Comparison of ENCODE assay signal across 10 mouse cellular contexts in the genomic region with DNA sequence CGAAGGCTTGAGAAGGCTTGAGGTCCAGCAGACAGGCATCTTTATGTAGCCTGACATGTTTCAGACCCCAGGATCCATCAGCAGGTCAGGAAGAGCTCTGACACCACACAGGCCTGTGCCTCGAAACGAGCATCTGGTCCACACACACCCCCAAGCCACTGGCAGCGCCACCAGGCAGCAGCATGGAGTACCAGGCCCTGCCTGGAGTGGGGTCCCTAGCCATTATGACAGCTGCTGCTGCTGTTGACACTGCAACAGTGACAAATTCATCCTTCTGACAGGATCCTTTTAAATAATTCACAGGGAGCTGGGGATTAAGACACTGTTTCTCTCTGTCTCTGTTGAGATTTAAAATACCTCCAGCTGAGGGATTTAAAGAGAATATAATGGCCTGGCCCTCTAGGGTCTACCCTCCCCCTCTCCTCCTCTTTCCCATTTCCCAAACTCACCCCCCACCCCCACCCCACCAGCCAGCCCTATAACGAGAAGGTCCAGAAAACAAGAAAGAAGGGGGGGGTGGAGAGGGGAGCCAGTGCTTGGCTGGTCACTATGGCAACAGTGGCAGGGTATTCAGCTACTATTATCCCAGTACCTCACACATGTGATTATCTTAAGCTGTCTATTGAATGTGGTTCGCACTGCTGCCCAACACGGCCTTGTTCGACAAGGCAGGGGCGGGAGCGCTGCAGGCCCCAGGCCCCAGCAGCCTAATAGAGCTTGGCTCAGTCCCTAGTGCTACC.
DNase-seq lines count a peak whose midpoint lies in the region; ATAC-seq and TF ChIP-seq lines count a peak whose summit lies in the region.
"Had no signal": no experiment of that assay in that cellular context is flagged by ENCODE, and none has a peak within 500 bp of the region (broad histone marks: within the 10 kb centered on the region; RNA-seq: fewer than 3 reads in every experiment).

No protein-coding gene starts in this region.

- no peak for ATAC-seq in G1E (ENCODE audit: extremely low read depth, insufficient number of reproducible peaks, low FRiP score, poor library complexity, severe bottlenecking)
- ATAC-seq in forebrain, embryonic 14.5 days = peak; percentile 96
- peak; percentile 64 for ATAC-seq in limb, embryonic 13.5 days (ENCODE audit: low FRiP score, low read depth)
- ATAC-seq: intestine, embryonic 15.5 days had no signal

- H3K4me3 ChIP-seq in G1E (ENCODE audit: low read depth, low read length) = peak overlapping the region; percentile 2; the same call in 1 of the 2 replicates
- no peak overlapping the region for H3K4me3 ChIP-seq in forebrain, embryonic 14.5 days (ENCODE audit: low read depth, low read length)
- no peak overlapping the region for H3K4me3 ChIP-seq in limb, embryonic 13.5 days
- H3K4me3 ChIP-seq: intestine, embryonic 15.5 days had no signal

- H3K4me1 ChIP-seq in G1E (ENCODE audit: insufficient read depth, low read depth, low read length) = no peaks in the 10 kb centered on the region
- H3K4me1 ChIP-seq in forebrain, embryonic 14.5 days (ENCODE audit: control insufficient read depth, insufficient read depth, low read length) = peaks cover 36% of the 10 kb centered on the region
- peaks cover 7% of the 10 kb centered on the region; the same call in 1 of the 2 replicates for H3K4me1 ChIP-seq in limb, embryonic 13.5 days
- H3K4me1 ChIP-seq: intestine, embryonic 15.5 days had no signal

- peaks cover 74% of the 10 kb centered on the region for H3K9me3 ChIP-seq in G1E (replicated peaks)
- no peaks in the 10 kb centered on the region for H3K9me3 ChIP-seq in forebrain, embryonic 14.5 days (replicated peaks; ENCODE audit: control insufficient read depth, low read length)
- no peaks in the 10 kb centered on the region for H3K9me3 ChIP-seq in limb, embryonic 13.5 days
- H3K9me3 ChIP-seq: intestine, embryonic 15.5 days had no signal

- H3K9ac ChIP-seq in forebrain, embryonic 14.5 days (ENCODE audit: low read length) = peak overlapping the region; percentile 13; the same call in 1 of the 2 replicates
- no peak overlapping the region for H3K9ac ChIP-seq in limb, embryonic 13.5 days
- H3K9ac ChIP-seq: intestine, embryonic 15.5 days; liver, embryonic 14.5 days had no signal

- 2% methylated on average over 9 of the region's 10 CpGs for WGBS in forebrain, embryonic 14.5 days
- 32% methylated on average over 10 of the region's 10 CpGs for WGBS in limb, embryonic 13.5 days

- H3K27ac ChIP-seq in forebrain, embryonic 14.5 days (ENCODE audit: low read depth, low read length) = peak overlapping the region; percentile 81
- H3K27ac ChIP-seq in limb, embryonic 13.5 days = no peak overlapping the region
- H3K27ac ChIP-seq: intestine, embryonic 15.5 days; liver, embryonic 14.5 days had no signal

- H3K27me3 ChIP-seq in G1E (ENCODE audit: insufficient read depth, low read length) = no peaks in the 10 kb centered on the region
- H3K27me3 ChIP-seq in forebrain, embryonic 14.5 days (replicated peaks; ENCODE audit: control insufficient read depth, insufficient read depth, low read length) = no peaks in the 10 kb centered on the region
- H3K27me3 ChIP-seq in limb, embryonic 13.5 days = no peaks in the 10 kb centered on the region
- H3K27me3 ChIP-seq: intestine, embryonic 15.5 days had no signal

- H3K4me2 ChIP-seq in forebrain, embryonic 14.5 days (ENCODE audit: low read length) = no peak overlapping the region
- no peak overlapping the region for H3K4me2 ChIP-seq in limb, embryonic 13.5 days (replicated peaks)
- H3K4me2 ChIP-seq: intestine, embryonic 15.5 days had no signal

- no peak for DNase-seq in G1E (ENCODE audit: low spot score)
- peak; percentile 23 for DNase-seq in ZHBTc4 (ENCODE audit: low read depth, low spot score)
- DNase-seq in forebrain, embryonic 14.5 days (ENCODE audit: low spot score) = peak; percentile 97
- DNase-seq in urinary bladder, postnatal 14 days (ENCODE audit: low spot score) = no peak
- no peak for DNase-seq in ovary, adult 18-20 months (ENCODE audit: low spot score)
- no peak for DNase-seq in cerebellum, adult 8-10 months
- no peak for DNase-seq in kidney, adult 8-10 months

- H3K36me3 ChIP-seq in G1E (replicated peaks) = no peaks in the 10 kb centered on the region
- no peaks in the 10 kb centered on the region for H3K36me3 ChIP-seq in forebrain, embryonic 14.5 days (ENCODE audit: control insufficient read depth, insufficient read depth, low read length)
- H3K36me3 ChIP-seq in limb, embryonic 13.5 days = no peaks in the 10 kb centered on the region
- H3K36me3 ChIP-seq: intestine, embryonic 15.5 days had no signal

- TF ChIP-seq CTCF in G1E (IDR thresholded peaks at IDR 0.05; ENCODE audit: low read depth, low read length) = no peak

Comparison
In these comparisons a context has a peak if more than half of its experiments do, and no peak if none do; other contexts are left out.
1. DNase-seq: peak in ZHBTc4 (single experiment) and forebrain, embryonic 14.5 days (single experiment); none in G1E (single experiment), urinary bladder, postnatal 14 days (single experiment), ovary, adult 18-20 months (single experiment), cerebellum, adult 8-10 months (single experiment) and kidney, adult 8-10 months (0 of 2).